Mouse (Mus musculus) intestine, embryonic 16.5 days (tissue): Measurements from ENCODE around the gene Synrg. TPM values are rescaled to one million over a fixed set of nuclear protein-coding genes. Genes with fewer than 3 reads are reported as not detected.

Source experiments
- ATAC-seq: fragments of 200-750 bp; cut with Nextera tagmentation; 2 replicates; pipeline ENCODE4 v1.8.0; 2017; ENCODE audit warnings: moderate TSS enrichment, moderate library complexity
- H3K27ac ChIP-seq: fragments of 300-500 bp; sonication (generic); 2 replicates; pipeline ENCODE4 v1.5.1; 2014; ENCODE audit warnings: mild to moderate bottlenecking, low read length
- H3K27me3 ChIP-seq: fragments of 300-500 bp; sonication (generic); replicated peaks from 2 replicates; pipeline ENCODE4 v1.6.1; 2014; ENCODE audit warnings: low read length, control low read depth, mixed read lengths; ENCODE audit not compliant: control insufficient read depth, insufficient read depth
- H3K36me3 ChIP-seq: fragments of 300-500 bp; sonication (generic); 2 replicates; pipeline ENCODE4 v1.6.1; 2014; ENCODE audit warnings: low read length, control low read depth; ENCODE audit not compliant: control insufficient read depth, insufficient read depth
- H3K4me1 ChIP-seq: fragments of 300-500 bp; sonication (generic); 2 replicates; pipeline ENCODE4 v1.6.1; 2014; ENCODE audit warnings: low read length, control low read depth, mixed read lengths; ENCODE audit not compliant: control insufficient read depth, insufficient read depth
- H3K4me2 ChIP-seq: fragments of 300-500 bp; sonication (generic); 2 replicates; pipeline ENCODE4 v1.6.1; 2014; ENCODE audit warnings: low read depth, low read length, control low read depth
- H3K4me3 ChIP-seq: fragments of 300-500 bp; sonication (generic); 2 replicates; pipeline ENCODE4 v1.5.1; 2014; ENCODE audit warnings: mild to moderate bottlenecking, low read length
- H3K9ac ChIP-seq: fragments of 300-500 bp; sonication (generic); 2 replicates; pipeline ENCODE4 v1.6.1; 2014; ENCODE audit warnings: low read depth, low read length
- H3K9me3 ChIP-seq: fragments of 300-500 bp; sonication (generic); 2 replicates; pipeline ENCODE4 v1.6.1; 2016; ENCODE audit warnings: low read length, control low read depth; ENCODE audit not compliant: control insufficient read depth
- WGBS: fragments of 180-500 bp; shearing (Covaris S2); extraction: QIAGEN DNeasy Blood & Tissue Kit; methylation state at CpG from one replicate; pipeline ENCODE4 v1.1.7; 2014; 5-methylcytosine and 5-hydroxymethylcytosine counted together
- polyA plus RNA-seq: library from polyadenylated mRNA; unstranded; fragments of >200 nt; fragmentation: Nextera tagmentation; extraction: Ambion mirVana; gene quantifications from 2 replicates; pipeline ENCODE4 v1.2.1, GENCODE M21; 2015

The Synrg gene
- 6.6 and 8.0 TPM in 2 replicates for polyA plus RNA-seq

GRCm38 (mm10) chr11:83963991-83964921 lies at the start of gene Synrg:
Gene Synrg, plus strand, starts transcription at chr11:83964428.
- no peaks in the 10 kb centered on the region for H3K9me3 ChIP-seq
- H3K27ac ChIP-seq, result peak within 1 kb of the TSS; percentile 54

GRCm38 (mm10) chr11:83914501-83914900 lies 49.7 kb upstream of the Synrg start:
- H3K36me3 ChIP-seq, result no peaks in the 10 kb centered on the region
- no peaks in the 10 kb centered on the region for H3K27me3 ChIP-seq
- H3K4me2 ChIP-seq, result no peak overlapping the region; the same call in 1 of the 2 replicates
- WGBS, result 53% methylated on average over 4 of the region's 4 CpGs
- H3K9ac ChIP-seq, result no peak overlapping the region
- H3K27ac ChIP-seq, result peak overlapping the region; percentile 71
- peaks cover 12% of the 10 kb centered on the region for H3K4me1 ChIP-seq
- peak; percentile 31; the same call in 1 of the 2 replicates for ATAC-seq
- H3K9me3 ChIP-seq, result no peaks in the 10 kb centered on the region
- no peak overlapping the region for H3K4me3 ChIP-seq

More at GRCm38 (mm10) chr11:83963991-83964921, at the start of gene Synrg:
- WGBS, result 2% methylated on average over 41 of the region's 76 CpGs
- H3K9ac ChIP-seq, result peak within 1 kb of the TSS; percentile 83
- H3K27me3 ChIP-seq, result no peaks in the 10 kb centered on the region
- peaks cover 6% of the 10 kb centered on the region for H3K4me1 ChIP-seq
- peak; percentile 99 for ATAC-seq
- H3K36me3 ChIP-seq, result 0 out of 2 replicates have a peak, but pooled peaks cover 4% of the 10 kb centered on the region
- peak within 1 kb of the TSS; percentile 82 for H3K4me2 ChIP-seq
- peak within 1 kb of the TSS; percentile 72 for H3K4me3 ChIP-seq

- WGBS, result 31% methylated on average over 2 of the region's 2 CpGs
- Histone ChIP-seq H3K4me2 (no peak overlapping the region), H3K36me3 (no peaks in the 10 kb centered on the region), H3K27me3 (no peaks in the 10 kb centered on the region), H3K4me1 (no peaks in the 10 kb centered on the region), H3K4me3 (no peak overlapping the region), H3K27ac (peak overlapping the region; percentile 35; the same call in 1 of the 2 replicates), H3K9me3 (no peaks in the 10 kb centered on the region), H3K9ac (no peak overlapping the region)
- peak; percentile 88 for ATAC-seq
Observed at GRCm38 (mm10) chr11:83922600-83922999, 41.6 kb upstream of the Synrg start.

GRCm38 (mm10) chr11:83927097-83927496 lies 37.1 kb upstream of the Synrg start:
- H3K9me3 ChIP-seq, result no peaks in the 10 kb centered on the region
- WGBS, result 60% methylated on average over 3 of the region's 3 CpGs
- H3K4me1 ChIP-seq, result no peaks in the 10 kb centered on the region
- H3K27ac ChIP-seq, result no peak overlapping the region
- H3K36me3 ChIP-seq, result no peaks in the 10 kb centered on the region
- no peak overlapping the region for H3K4me3 ChIP-seq
- H3K4me2 ChIP-seq, result no peak overlapping the region
- no peaks in the 10 kb centered on the region for H3K27me3 ChIP-seq
- ATAC-seq, result no peak
- H3K9ac ChIP-seq, result no peak overlapping the region

- Histone ChIP-seq H3K4me2 (no peak overlapping the region), H3K4me1 (peaks cover 7% of the 10 kb centered on the region; the same call in 1 of the 2 replicates), H3K36me3 (no peaks in the 10 kb centered on the region), H3K27me3 (no peaks in the 10 kb centered on the region), H3K9me3 (no peaks in the 10 kb centered on the region), H3K9ac (no peak overlapping the region), H3K4me3 (no peak overlapping the region), H3K27ac (no peak overlapping the region)
- no peak for ATAC-seq
- 57% methylated on average over 10 of the region's 10 CpGs for WGBS
Observed at GRCm38 (mm10) chr11:83932506-83933106, 31.6 kb upstream of the Synrg start.

GRCm38 (mm10) chr11:83933376-83933775 lies 30.9 kb upstream of the Synrg start:
- H3K4me1 ChIP-seq, result peaks cover 7% of the 10 kb centered on the region; the same call in 1 of the 2 replicates
- 68% methylated on average over 4 of the region's 4 CpGs for WGBS
- ATAC-seq, result no peak
- H3K27me3 ChIP-seq, result no peaks in the 10 kb centered on the region
- no peaks in the 10 kb centered on the region for H3K9me3 ChIP-seq
- H3K9ac ChIP-seq, result no peak overlapping the region
- no peak overlapping the region for H3K4me2 ChIP-seq
- no peak overlapping the region for H3K4me3 ChIP-seq
- H3K27ac ChIP-seq, result no peak overlapping the region
- no peaks in the 10 kb centered on the region for H3K36me3 ChIP-seq

- Histone ChIP-seq H3K27me3 (no peaks in the 10 kb centered on the region), H3K36me3 (no peaks in the 10 kb centered on the region), H3K27ac (no peak overlapping the region), H3K9me3 (no peaks in the 10 kb centered on the region), H3K4me2 (no peak overlapping the region), H3K4me3 (no peak overlapping the region), H3K4me1 (peaks cover 7% of the 10 kb centered on the region; the same call in 1 of the 2 replicates), H3K9ac (no peak overlapping the region)
- WGBS, result 9% methylated on average over 7 of the region's 7 CpGs
- ATAC-seq, result peak; percentile 71
Observed at GRCm38 (mm10) chr11:83935986-83936665, 28.1 kb upstream of the Synrg start.

GRCm38 (mm10) chr11:83938556-83938955 lies 25.7 kb upstream of the Synrg start:
- Histone ChIP-seq H3K27ac (no peak overlapping the region), H3K27me3 (no peaks in the 10 kb centered on the region), H3K4me3 (no peak overlapping the region), H3K4me1 (peaks cover 7% of the 10 kb centered on the region; the same call in 1 of the 2 replicates), H3K9ac (no peak overlapping the region), H3K4me2 (no peak overlapping the region), H3K36me3 (no peaks in the 10 kb centered on the region), H3K9me3 (no peaks in the 10 kb centered on the region)
- 80% methylated on average over 8 of the region's 8 CpGs for WGBS
- ATAC-seq, result no peak
